Mouse (Mus musculus) frontal cortex, adult (tissue): ENCODE measurements at regions not wholly inside any gene's neighbourhood (a gene's known extent, or its start where the extent isn't known, plus 50 kb on each side); places are given as distances from the start of the nearest gene placed in this dataset.

Source experiments
- ATAC-seq: cut with Nextera tagmentation; 2 replicates; pipeline ENCODE4 v1.9.2; 2017; ENCODE audit warnings: mild to moderate bottlenecking, moderate library complexity, mixed read lengths; ENCODE audit not compliant: low TSS enrichment

GRCm38 (mm10) chr3:66430187-66430586 lies 133.6 kb upstream of the Veph1 start:
- no peak for ATAC-seq

- no peak for ATAC-seq
These were observed 125.9 kb upstream of the Veph1 start for GRCm38 (mm10) chr3:66422445-66423037.

GRCm38 (mm10) chr3:66410706-66411277 lies 114.2 kb upstream of the Veph1 start:
- peak; percentile 44 for ATAC-seq

GRCm38 (mm10) chr3:66408791-66409190 lies 112.2 kb upstream of the Veph1 start:
- ATAC-seq, result no peak

- ATAC-seq, result no peak
These were observed 109.0 kb upstream of the Veph1 start for GRCm38 (mm10) chr3:66405645-66406044.

GRCm38 (mm10) chr3:66403707-66404106 lies 107.1 kb upstream of the Veph1 start:
- peak; percentile 94 for ATAC-seq

GRCm38 (mm10) chr3:66400791-66401568 lies 104.3 kb upstream of the Veph1 start:
- no peak for ATAC-seq

GRCm38 (mm10) chr3:66398214-66399150 lies 101.8 kb upstream of the Veph1 start:
- ATAC-seq, result peak; percentile 70

- no peak for ATAC-seq
These were observed 78.7 kb upstream of the Veph1 start for GRCm38 (mm10) chr3:66375088-66375910.

- no peak for ATAC-seq
These were observed 78.0 kb upstream of the Veph1 start for GRCm38 (mm10) chr3:66374603-66375002.

- ATAC-seq, result no peak
These were observed 77.4 kb upstream of the Veph1 start for GRCm38 (mm10) chr3:66373807-66374575.
